Mouse (Mus musculus) heart, adult 18-20 months (tissue): ENCODE data around the gene Thbs1. TPM values are rescaled to one million over a fixed set of nuclear protein-coding genes. Genes with fewer than 3 reads are reported as not detected.

Source experiments
- DNase-seq, 2 experiments: peaks; one replicate each; pipeline ENCODE4 v3.0.0; 2021 to 2022; ENCODE audit warnings: mixed read lengths in 1 of 2
- long read RNA-seq, 2 experiments: library from polyadenylated mRNA; stranded (forward); transcript quantifications; one replicate each; pipeline ENCODE4 v2.0.0; 2021
- total RNA-seq, 2 experiments: library from RNA; stranded (reverse); gene quantifications; 2 replicates each; pipeline ENCODE4 v1.2.3; 2021

The Thbs1 gene
- total RNA-seq: 10 to 100 TPM; 12.8 to 13.0 TPM
- long read RNA-seq, experiment 1, partial matches to known transcripts: 1 of 2 reads
- long read RNA-seq, experiment 1, other reads (novel, unspliced or antisense): 1 of 2 reads
- long read RNA-seq, experiment 2: 0 reads

- peak; percentile 82 to 85 for DNase-seq
Observed at GRCm38 (mm10) chr2:118111488-118112131, at the start of gene Thbs1. Gene Thbs1, plus strand, starts transcription at chr2:118111876.

- DNase-seq: peak; percentile 34 to 47
Observed at GRCm38 (mm10) chr2:118064121-118064764, 47.4 kb upstream of the Thbs1 start.

GRCm38 (mm10) chr2:118066065-118066770 lies 45.5 kb upstream of the Thbs1 start:
- no peak for DNase-seq

GRCm38 (mm10) chr2:118069975-118070374 lies 41.7 kb upstream of the Thbs1 start:
- DNase-seq: no peak

- DNase-seq: peak; percentile 32 to 67
Observed at GRCm38 (mm10) chr2:118072811-118073372, 38.8 kb upstream of the Thbs1 start.

- no peak for DNase-seq
Observed at GRCm38 (mm10) chr2:118074030-118074429, 37.6 kb upstream of the Thbs1 start.

GRCm38 (mm10) chr2:118075165-118075564 lies 36.5 kb upstream of the Thbs1 start:
- DNase-seq: no peak

- DNase-seq: no peak
Observed at GRCm38 (mm10) chr2:118079131-118079530, 32.5 kb upstream of the Thbs1 start.

- no peak for DNase-seq
Observed at GRCm38 (mm10) chr2:118081581-118081980, 30.1 kb upstream of the Thbs1 start.

- DNase-seq: peak; percentile 26 to 27
Observed at GRCm38 (mm10) chr2:118083652-118084051, 28.0 kb upstream of the Thbs1 start.

GRCm38 (mm10) chr2:118084693-118085092 lies 27.0 kb upstream of the Thbs1 start:
- DNase-seq: no peak

GRCm38 (mm10) chr2:118085647-118086046 lies 26.0 kb upstream of the Thbs1 start:
- DNase-seq: no peak

- DNase-seq: no peak
Observed at GRCm38 (mm10) chr2:118087044-118087726, 24.5 kb upstream of the Thbs1 start.

- DNase-seq: no peak
Observed at GRCm38 (mm10) chr2:118091226-118091625, 20.4 kb upstream of the Thbs1 start.

- no peak for DNase-seq
Observed at GRCm38 (mm10) chr2:118099104-118099503, 12.6 kb upstream of the Thbs1 start.

GRCm38 (mm10) chr2:118102169-118102568 lies 9.5 kb upstream of the Thbs1 start:
- no peak for DNase-seq

GRCm38 (mm10) chr2:118110225-118110915 lies 1.3 kb upstream of the Thbs1 start:
- peak; percentile 46 to 55 for DNase-seq

GRCm38 (mm10) chr2:118111116-118111487 lies 574 bp upstream of the Thbs1 start:
- peak; percentile 87 to 95 for DNase-seq

- no peak for DNase-seq
Observed at GRCm38 (mm10) chr2:118112438-118112837, 762 bp downstream of the Thbs1 start.

GRCm38 (mm10) chr2:118112846-118113479 lies 1.3 kb downstream of the Thbs1 start:
- DNase-seq: peak in 1 of 2 experiments; percentile 32
